Mouse (Mus musculus): ENCODE results near the gene Pik3c2g.
"Not testable (repeated sequence)": the region's sequence is repeated elsewhere in the genome, so short reads cannot be mapped to it uniquely, and the experiment has no call there.

Gene Pik3c2g

DNA sequence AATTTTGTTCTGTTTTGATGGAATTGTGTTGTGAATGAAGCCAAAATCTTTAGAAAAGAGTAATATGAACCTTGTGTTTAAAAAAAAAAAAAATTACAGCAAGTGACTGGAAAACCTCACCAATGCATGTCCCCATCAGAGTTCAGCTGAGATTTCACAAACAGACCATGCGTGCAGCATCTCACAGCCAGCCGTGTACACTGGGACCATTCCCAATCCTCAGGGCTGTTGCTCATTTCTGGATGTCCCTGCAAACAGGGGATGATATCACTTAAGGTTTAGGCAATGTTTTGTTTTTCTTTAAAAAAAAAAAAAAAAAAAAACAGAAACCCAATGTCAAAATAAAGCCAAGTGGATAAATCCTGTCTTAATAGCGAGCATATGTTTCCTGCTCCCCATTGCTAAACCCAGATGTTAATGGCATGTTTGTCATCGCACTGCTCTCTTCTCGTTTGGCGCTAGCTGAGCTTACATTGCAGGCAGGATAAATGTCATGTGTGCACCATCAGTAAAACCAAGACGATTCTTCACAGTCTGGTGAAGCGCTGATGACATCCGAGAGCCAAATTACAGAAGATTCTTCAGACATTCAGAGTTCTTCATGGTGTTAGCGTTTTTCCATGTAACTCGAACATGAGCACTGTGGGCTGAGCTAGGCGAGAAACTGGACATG is 322.1 kb downstream of the Pik3c2g start:
- no peak for DNase-seq (ENCODE audit: low spot score in 2 of 2)

GRCm38 (mm10) chr6:139928766-139929165 is 341.7 kb downstream of the Pik3c2g start:
- no peak for DNase-seq (ENCODE audit: low spot score in 2 of 2)

GRCm38 (mm10) chr6:139934861-139935260 is 347.8 kb downstream of the Pik3c2g start:
- no peak for DNase-seq (ENCODE audit: low spot score in 2 of 2)

DNA sequence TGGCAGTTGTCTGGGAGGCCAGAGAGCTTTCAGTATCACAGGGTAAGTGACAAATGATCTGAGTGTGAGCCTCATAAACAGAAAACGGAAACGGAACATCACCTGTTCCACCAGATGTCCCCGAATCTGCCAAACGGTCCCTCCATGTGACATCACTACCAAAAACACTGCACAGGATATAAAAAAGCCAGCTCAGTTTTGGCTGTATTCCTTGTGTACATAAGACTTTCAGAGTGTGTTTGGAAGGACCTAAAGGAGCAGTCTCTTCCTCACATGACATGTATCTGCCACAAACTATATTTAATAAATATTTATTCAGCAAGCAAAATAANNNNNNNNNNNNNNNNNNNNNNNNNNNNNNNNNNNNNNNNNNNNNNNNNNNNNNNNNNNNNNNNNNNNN is 350.6 kb downstream of the Pik3c2g start:
- DNase-seq (ENCODE audit: low spot score in 2 of 2), result not testable (repeated sequence)

DNA sequence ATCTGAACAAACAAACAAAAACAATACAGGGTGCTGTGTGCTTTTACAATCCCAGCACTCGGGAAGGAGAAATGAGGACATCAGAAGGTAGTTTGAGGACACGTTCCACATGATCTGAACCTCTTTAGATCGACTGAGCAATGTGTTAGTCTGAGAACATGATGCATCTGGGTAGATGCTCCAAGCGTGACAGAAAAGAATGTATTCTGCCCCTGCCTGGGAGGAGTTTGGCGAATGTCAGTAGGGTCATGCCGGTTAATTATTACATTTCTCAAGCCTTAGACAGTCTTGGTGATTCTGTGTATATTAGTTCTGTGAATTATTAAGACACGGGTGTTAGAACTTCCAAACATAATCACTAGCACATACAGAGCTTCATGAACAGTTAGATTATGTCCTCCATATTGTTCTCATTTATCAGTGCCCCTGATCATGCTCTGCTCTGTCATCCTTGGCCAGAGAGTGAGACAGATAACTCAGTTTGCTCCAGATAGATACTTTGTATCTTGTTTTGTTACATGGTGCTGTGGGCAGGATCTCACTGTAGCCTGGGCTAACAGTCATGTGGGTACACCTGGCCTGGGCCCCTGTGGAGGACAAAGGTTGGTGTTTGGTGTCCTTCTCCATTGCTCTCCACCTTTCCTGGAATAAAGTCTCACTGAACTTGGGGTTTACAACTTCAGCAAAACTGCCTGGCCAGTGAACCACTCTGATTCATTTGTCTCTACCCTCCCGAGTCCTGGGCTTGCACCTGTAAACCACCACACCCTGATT is 360.3 kb downstream of the Pik3c2g start:
- DNase-seq (ENCODE audit: low spot score in 2 of 2), result no peak

DNA sequence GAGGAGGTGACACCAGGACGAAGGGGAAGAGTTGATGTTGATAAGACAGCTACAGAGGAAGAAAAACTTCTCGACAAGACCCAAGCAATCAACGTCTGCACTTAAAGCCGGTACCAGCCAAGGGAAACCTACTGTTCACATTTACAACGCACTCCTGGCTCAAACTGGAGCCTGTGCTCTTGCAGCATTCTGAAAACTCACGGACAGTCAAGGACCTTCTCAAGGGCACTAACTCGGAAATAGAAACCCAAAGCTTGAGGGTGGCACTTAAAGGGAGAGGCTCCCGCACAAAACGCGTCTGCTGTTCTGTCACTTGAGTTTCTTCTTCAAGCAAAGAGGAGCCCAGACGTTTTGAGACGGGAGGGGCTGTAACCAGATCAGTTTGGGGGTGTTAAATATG is 366.6 kb downstream of the Pik3c2g start:
- DNase-seq (ENCODE audit: low spot score in 2 of 2), result no peak

GRCm38 (mm10) chr6:139957531-139958241 is 370.7 kb downstream of the Pik3c2g start:
- peak; percentile 44 to 58 for DNase-seq (ENCODE audit: low spot score in 2 of 2)

DNA sequence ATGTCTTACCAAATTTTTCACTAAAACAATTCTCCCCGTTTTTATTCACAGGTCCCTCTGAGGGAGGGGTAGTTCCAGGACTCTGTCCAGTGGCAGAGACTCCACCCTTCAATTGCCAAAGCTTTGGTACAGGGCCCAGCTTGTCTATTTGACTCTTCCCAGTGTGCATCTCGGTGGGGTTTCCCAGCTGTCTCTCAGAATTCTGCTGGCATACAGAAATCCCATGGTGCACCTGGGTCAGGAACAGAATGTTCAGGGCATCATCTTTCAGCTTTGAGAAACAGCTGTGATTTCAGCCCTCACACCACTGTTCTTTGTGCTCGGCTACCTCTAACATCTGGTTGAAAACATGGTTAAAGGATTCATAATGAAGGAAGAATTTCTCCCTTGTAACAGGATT is 376.8 kb downstream of the Pik3c2g start:
- DNase-seq (ENCODE audit: low spot score in 2 of 2), result peak in 1 of 2 experiments; percentile 11

- DNase-seq (ENCODE audit: low spot score in 2 of 2), result no peak
These were observed 377.9 kb downstream of the Pik3c2g start for GRCm38 (mm10) chr6:139964895-139965294.

GRCm38 (mm10) chr6:139966684-139967083 is 379.7 kb downstream of the Pik3c2g start:
- DNase-seq (ENCODE audit: low spot score in 2 of 2), result peak; percentile 55 to 78

- DNase-seq (ENCODE audit: low spot score in 2 of 2), result no peak
These were observed 384.7 kb downstream of the Pik3c2g start for GRCm38 (mm10) chr6:139971608-139972298.

DNA sequence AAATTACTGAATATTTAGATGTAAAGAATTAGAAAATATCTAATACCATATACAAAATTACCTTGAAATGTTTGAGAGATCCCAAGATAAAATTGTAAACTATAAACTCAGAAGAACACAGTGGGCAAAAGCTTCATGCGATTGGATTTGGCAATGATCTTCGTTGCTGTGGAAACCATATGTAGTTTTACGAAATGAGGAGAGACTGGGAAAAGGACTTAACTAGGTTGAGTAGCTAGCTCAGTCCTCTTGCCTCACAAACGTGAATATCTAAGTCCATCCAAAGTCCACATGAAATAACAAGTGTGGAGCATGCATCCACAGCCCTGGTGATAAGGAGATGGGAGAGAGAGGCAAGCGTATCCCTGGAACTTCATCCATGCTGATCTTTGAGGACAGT is 387.6 kb downstream of the Pik3c2g start:
- no peak for DNase-seq (ENCODE audit: low spot score in 2 of 2)

GRCm38 (mm10) chr6:139978114-139978513 is 391.1 kb downstream of the Pik3c2g start:
- no peak for DNase-seq (ENCODE audit: low spot score in 2 of 2)

DNA sequence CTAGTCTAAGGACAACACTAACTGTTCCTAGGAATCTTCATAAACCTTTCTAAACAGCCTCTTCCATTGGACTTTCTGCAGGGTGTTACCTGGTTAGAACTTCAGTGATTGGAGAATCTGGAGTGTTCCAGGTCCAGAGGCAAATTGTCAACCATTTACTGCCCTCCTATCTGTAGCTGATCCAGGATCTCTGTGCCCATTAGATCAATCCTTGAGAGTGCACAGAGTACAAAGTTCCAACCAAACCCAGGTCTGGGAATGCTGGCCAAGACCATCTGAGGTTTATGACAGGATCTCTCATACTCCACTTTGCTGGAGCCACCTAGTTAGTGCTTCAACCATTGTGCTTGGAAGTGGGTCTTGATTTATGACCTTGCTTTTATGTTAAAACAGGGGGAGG is 394.0 kb downstream of the Pik3c2g start:
- DNase-seq (ENCODE audit: low spot score in 2 of 2), result no peak

- no peak for DNase-seq (ENCODE audit: low spot score in 2 of 2)
These were observed 397.0 kb downstream of the Pik3c2g start for GRCm38 (mm10) chr6:139984069-139984468.

- DNase-seq (ENCODE audit: low spot score in 2 of 2), result no peak
These were observed 399.5 kb downstream of the Pik3c2g start for GRCm38 (mm10) chr6:139986564-139986963.

DNA sequence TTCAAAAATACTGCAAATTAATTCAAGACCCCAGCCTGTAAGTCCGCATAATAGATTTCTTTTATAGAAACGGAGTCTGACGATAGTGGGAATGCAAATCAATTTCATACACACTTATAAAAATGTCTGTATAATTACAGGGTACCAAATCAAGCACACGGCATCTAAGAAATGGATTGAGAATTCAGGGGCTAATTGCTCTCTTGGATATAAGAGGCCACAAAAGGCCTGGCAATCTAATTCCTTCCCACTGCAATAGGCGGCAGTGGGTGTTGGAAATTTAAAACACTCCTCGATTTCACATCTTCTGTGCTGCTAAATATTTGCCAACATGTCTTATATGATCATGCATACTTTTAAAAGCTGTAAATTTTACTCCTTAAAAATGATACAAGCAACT is 402.1 kb downstream of the Pik3c2g start:
- no peak for DNase-seq (ENCODE audit: low spot score in 2 of 2)

DNA sequence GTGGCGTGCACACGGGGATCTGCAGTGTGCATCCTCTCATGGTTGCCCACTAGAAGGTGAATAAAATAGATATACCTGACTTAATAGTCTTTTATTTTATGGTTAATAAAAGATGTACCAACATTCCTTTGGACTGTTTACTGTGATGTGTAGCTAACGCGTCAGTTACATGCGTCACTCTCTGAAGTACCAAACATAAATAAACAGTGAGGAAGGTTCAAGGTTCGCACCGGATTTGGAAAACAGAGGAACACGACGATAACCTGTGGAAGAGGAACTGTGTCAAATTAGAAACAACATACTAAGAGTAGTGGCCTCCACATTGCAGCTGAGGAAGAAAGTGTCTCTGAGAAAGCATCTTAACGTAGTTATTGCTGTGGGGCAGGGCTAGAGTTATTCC is 402.6 kb downstream of the Pik3c2g start:
- DNase-seq (ENCODE audit: low spot score in 2 of 2), result no peak

GRCm38 (mm10) chr6:140005181-140005580 is 418.2 kb downstream of the Pik3c2g start:
- no peak for DNase-seq (ENCODE audit: low spot score in 2 of 2)
